8 mouse cellular contexts compared by ENCODE assay signal in genomic region chr11:116108464-116109137, GRCm38 (mm10). TPM values are rescaled to one million over a fixed set of nuclear protein-coding genes. Genes with fewer than 3 reads are reported as not detected.
DNase-seq lines count a peak whose midpoint lies in the region; ATAC-seq lines count a peak whose summit lies in the region.

No protein-coding gene starts in this region.

- peaks cover 68% of the 10 kb centered on the region for H3K4me1 ChIP-seq in embryonic facial prominence, embryonic 10.5 days
- H3K4me1 ChIP-seq in heart, embryonic 11.5 days (ENCODE audit: control insufficient read depth, insufficient read depth, low read length), result peaks cover 59% of the 10 kb centered on the region
- H3K4me1 ChIP-seq in kidney, embryonic 14.5 days (ENCODE audit: control insufficient read depth, insufficient read depth, low read length), result peaks cover 50% of the 10 kb centered on the region

- peak overlapping the region; percentile 87 for H3K4me2 ChIP-seq in heart, embryonic 11.5 days
- H3K4me2 ChIP-seq in kidney, embryonic 14.5 days (replicated peaks; ENCODE audit: low read depth, low read length), result peak overlapping the region; percentile 59

- ATAC-seq in heart, embryonic 11.5 days (replicated peaks; ENCODE audit: insufficient number of reproducible peaks, low FRiP score, low TSS enrichment), result no peak
- no peak for ATAC-seq in kidney, embryonic 14.5 days (ENCODE audit: low FRiP score, low TSS enrichment)

- WGBS in embryonic facial prominence, embryonic 10.5 days, result 5% methylated on average over 23 of the region's 23 CpGs
- WGBS in heart, embryonic 11.5 days (ENCODE audit: insufficient replicate concordance), result 9% methylated on average over 23 of the region's 23 CpGs
- WGBS in kidney, embryonic 14.5 days, result 6% methylated on average over 23 of the region's 23 CpGs

- no peak overlapping the region for H3K27ac ChIP-seq in embryonic facial prominence, embryonic 10.5 days (replicated peaks)
- peak overlapping the region; percentile 79; the same call in 1 of the 2 replicates for H3K27ac ChIP-seq in heart, embryonic 11.5 days (ENCODE audit: low read depth, low read length)
- H3K27ac ChIP-seq in kidney, embryonic 14.5 days (ENCODE audit: low read depth, low read length), result no peak overlapping the region

- peaks cover 83% of the 10 kb centered on the region for H3K27me3 ChIP-seq in embryonic facial prominence, embryonic 10.5 days (replicated peaks; ENCODE audit: low read depth, poor library complexity, severe bottlenecking)
- peaks cover 21% of the 10 kb centered on the region for H3K27me3 ChIP-seq in heart, embryonic 11.5 days (ENCODE audit: control insufficient read depth, insufficient read depth, low read length)
- H3K27me3 ChIP-seq in kidney, embryonic 14.5 days (ENCODE audit: control insufficient read depth, insufficient read depth, low read length), result peaks cover 40% of the 10 kb centered on the region

- H3K9ac ChIP-seq in heart, embryonic 11.5 days (ENCODE audit: low read depth, low read length), result peak overlapping the region; percentile 84
- 0 out of 2 replicates have a peak overlapping the region, but pooled peaks have one; percentile 56 for H3K9ac ChIP-seq in kidney, embryonic 14.5 days (ENCODE audit: low read depth, low read length)

- H3K9me3 ChIP-seq in embryonic facial prominence, embryonic 10.5 days, result no peaks in the 10 kb centered on the region
- H3K9me3 ChIP-seq in heart, embryonic 11.5 days (replicated peaks; ENCODE audit: control insufficient read depth, low read length), result no peaks in the 10 kb centered on the region
- no peaks in the 10 kb centered on the region for H3K9me3 ChIP-seq in kidney, embryonic 14.5 days (ENCODE audit: control insufficient read depth, low read length)

- peak; percentile 80 for DNase-seq in adrenal gland, adult 2 months
- DNase-seq in adrenal gland, adult 8-10 months, result no peak
- no peak for DNase-seq in embryonic facial prominence, embryonic 10.5 days (ENCODE audit: low spot score)
- DNase-seq in lung, postnatal 14 days, result peak; percentile 72
- no peak for DNase-seq in cerebellum, postnatal 14 days
- DNase-seq in cerebellum, adult 18-20 months, result no peak

- H3K36me3 ChIP-seq in embryonic facial prominence, embryonic 10.5 days (replicated peaks), result no peaks in the 10 kb centered on the region
- no peaks in the 10 kb centered on the region for H3K36me3 ChIP-seq in heart, embryonic 11.5 days (ENCODE audit: control insufficient read depth, insufficient read depth, low read length)
- H3K36me3 ChIP-seq in kidney, embryonic 14.5 days (ENCODE audit: control insufficient read depth, insufficient read depth, low read length), result no peaks in the 10 kb centered on the region

- peak overlapping the region; percentile 55 for H3K4me3 ChIP-seq in embryonic facial prominence, embryonic 10.5 days
- peak overlapping the region; percentile 71 for H3K4me3 ChIP-seq in heart, embryonic 11.5 days (ENCODE audit: low read depth, low read length)
- peak overlapping the region; percentile 47 for H3K4me3 ChIP-seq in kidney, embryonic 14.5 days (ENCODE audit: low read length)

RNA-seq across cellular contexts. Expression of gene Trim47, which starts 18.4 kb away (rescaled TPM):
- 10 to 100 TPM; 10.3 to 17.9 TPM for total RNA-seq in adrenal gland, adult 2 months (2021)
- polyA plus RNA-seq in adrenal gland, adult 2 months (2012; rRNA removed), result 49.1 and 68.9 TPM in 2 replicates
- total RNA-seq in adrenal gland, adult 8-10 months (2022), result 10 to 100 TPM; 11.1 to 20.4 (median 16.4) TPM
- polyA plus RNA-seq in embryonic facial prominence, embryonic 10.5 days (2016; fragmentation: Nextera tagmentation; extraction: Ambion mirVana), result 4.5 and 4.7 TPM in 2 replicates
- 38.3 and 40.2 TPM in 2 replicates for polyA plus RNA-seq in heart, embryonic 11.5 days (2014; fragmentation: Nextera tagmentation; extraction: Ambion mirVana)
- polyA plus RNA-seq in kidney, embryonic 14.5 days (2014; fragmentation: Nextera tagmentation; extraction: Ambion mirVana), result 12.2 and 12.8 TPM in 2 replicates

RNA-seq across cellular contexts. Expression of gene Wbp2, which starts 21.8 kb away (rescaled TPM):
- 100 to 1,000 TPM; 165 to 185 TPM for total RNA-seq in adrenal gland, adult 2 months (2021)
- 517 and 528 TPM in 2 replicates for polyA plus RNA-seq in adrenal gland, adult 2 months (2012; rRNA removed)
- total RNA-seq in adrenal gland, adult 8-10 months (2022), result 100 to 1,000 TPM; 194 to 199 (median 196) TPM
- polyA plus RNA-seq in embryonic facial prominence, embryonic 10.5 days (2016; fragmentation: Nextera tagmentation; extraction: Ambion mirVana), result 74.2 and 76.8 TPM in 2 replicates
- polyA plus RNA-seq in heart, embryonic 11.5 days (2014; fragmentation: Nextera tagmentation; extraction: Ambion mirVana), result 129 and 144 TPM in 2 replicates
- 55.2 and 80.2 TPM in 2 replicates for polyA plus RNA-seq in kidney, embryonic 14.5 days (2014; fragmentation: Nextera tagmentation; extraction: Ambion mirVana)

RNA-seq across cellular contexts. Expression of gene Trim65, which starts 22.3 kb away (rescaled TPM):
- total RNA-seq in adrenal gland, adult 2 months (2021), result 10 to 100 TPM in 1 of 2 experiments, 1 to 10 TPM in 1; 9.5 to 11.8 TPM
- polyA plus RNA-seq in adrenal gland, adult 2 months (2012; rRNA removed), result 15.9 and 16.0 TPM in 2 replicates
- 10 to 100 TPM in 3 of 4 experiments, 1 to 10 TPM in 1; 9.6 to 13.7 (median 13.1) TPM for total RNA-seq in adrenal gland, adult 8-10 months (2022)
- 1.9 and 2.3 TPM in 2 replicates for polyA plus RNA-seq in embryonic facial prominence, embryonic 10.5 days (2016; fragmentation: Nextera tagmentation; extraction: Ambion mirVana)
- polyA plus RNA-seq in heart, embryonic 11.5 days (2014; fragmentation: Nextera tagmentation; extraction: Ambion mirVana), result 3.9 and 4.5 TPM in 2 replicates
- polyA plus RNA-seq in kidney, embryonic 14.5 days (2014; fragmentation: Nextera tagmentation; extraction: Ambion mirVana), result 3.2 and 4.1 TPM in 2 replicates

RNA-seq across cellular contexts. Expression of gene Mrpl38, which starts 30.1 kb away (rescaled TPM):
- 100 to 1,000 TPM; 102 to 108 TPM for total RNA-seq in adrenal gland, adult 2 months (2021)
- polyA plus RNA-seq in adrenal gland, adult 2 months (2012; rRNA removed), result 134 and 167 TPM in 2 replicates
- total RNA-seq in adrenal gland, adult 8-10 months (2022), result 100 to 1,000 TPM in 3 of 4 experiments, 10 to 100 TPM in 1; 97.5 to 112 (median 107) TPM
- polyA plus RNA-seq in embryonic facial prominence, embryonic 10.5 days (2016; fragmentation: Nextera tagmentation; extraction: Ambion mirVana), result 108 and 117 TPM in 2 replicates
- polyA plus RNA-seq in heart, embryonic 11.5 days (2014; fragmentation: Nextera tagmentation; extraction: Ambion mirVana), result 109 and 116 TPM in 2 replicates
- polyA plus RNA-seq in kidney, embryonic 14.5 days (2014; fragmentation: Nextera tagmentation; extraction: Ambion mirVana), result 111 and 114 TPM in 2 replicates

RNA-seq across cellular contexts. Expression of gene Unc13d, which starts 30.8 kb away (rescaled TPM):
- total RNA-seq in adrenal gland, adult 2 months (2021), result 1 to 10 TPM in 1 of 2 experiments, under 1 TPM in 1; 0.83 to 1.0 TPM
- 2.3 and 3.4 TPM in 2 replicates for polyA plus RNA-seq in adrenal gland, adult 2 months (2012; rRNA removed)
- 1 to 10 TPM in 3 of 4 experiments, under 1 TPM in 1; 0.75 to 1.6 (median 1.4) TPM for total RNA-seq in adrenal gland, adult 8-10 months (2022)
- 2.9 TPM in 2 replicates for polyA plus RNA-seq in embryonic facial prominence, embryonic 10.5 days (2016; fragmentation: Nextera tagmentation; extraction: Ambion mirVana)
- polyA plus RNA-seq in heart, embryonic 11.5 days (2014; fragmentation: Nextera tagmentation; extraction: Ambion mirVana), result 2.3 and 2.6 TPM in 2 replicates
- 1.3 and 1.5 TPM in 2 replicates for polyA plus RNA-seq in kidney, embryonic 14.5 days (2014; fragmentation: Nextera tagmentation; extraction: Ambion mirVana)

Comparison
In these comparisons a context has a peak if more than half of its experiments do, and no peak if none do; other contexts are left out.
1. DNase-seq: peak in adrenal gland, adult 2 months (single experiment) and lung, postnatal 14 days (single experiment); none in adrenal gland, adult 8-10 months (single experiment), embryonic facial prominence, embryonic 10.5 days (single experiment), cerebellum, postnatal 14 days (0 of 2) and cerebellum, adult 18-20 months (0 of 2).
2. Peak in every context shown above with its lines, with median percentiles within 50 percentile points of each other: H3K4me3 ChIP-seq.